Mouse (Mus musculus) small intestine, adult 2 months (tissue): ENCODE data around the gene Hipk2. TPM values are rescaled to one million over a fixed set of nuclear protein-coding genes. Genes with fewer than 3 reads are reported as not detected.
A peak's percentile ranks its signal among the peaks of the same experiment; 100 is the strongest.

ENCODE experiments used
- H3K27ac ChIP-seq: fragments of 200-500 bp; 2 replicates; pipeline ENCODE4 v1.5.1; 2012; ENCODE audit warnings: low read depth, low read length, control low read depth, inconsistent platforms; ENCODE audit not compliant: insufficient read depth
- H3K27me3 ChIP-seq: fragments of 200-500 bp; 2 replicates; pipeline ENCODE4 v1.6.1; 2012; ENCODE audit warnings: mild to moderate bottlenecking, moderate library complexity, low read length, inconsistent platforms; ENCODE audit not compliant: control insufficient read depth, insufficient read depth
- H3K36me3 ChIP-seq: fragments of 200-500 bp; 2 replicates; pipeline ENCODE4 v1.6.1; 2012; ENCODE audit warnings: mild to moderate bottlenecking, low read length, control low read depth, inconsistent platforms; ENCODE audit not compliant: control insufficient read depth, insufficient read depth
- H3K4me1 ChIP-seq: fragments of 200-500 bp; 2 replicates; pipeline ENCODE4 v1.6.1; 2012; ENCODE audit warnings: low read length, inconsistent platforms, mixed read lengths; ENCODE audit not compliant: control insufficient read depth, insufficient read depth, insufficient read length
- H3K4me3 ChIP-seq: fragments of 200-500 bp; 2 replicates; pipeline ENCODE4 v1.5.1; 2012; ENCODE audit warnings: low read depth, mild to moderate bottlenecking, control low read depth, inconsistent platforms, low read length, moderate library complexity
- CTCF ChIP-seq: fragments of 200-500 bp; IDR thresholded peaks from 2 replicates; pipeline ENCODE4 v1.5.1; 2012; ENCODE audit warnings: low read depth, mild to moderate bottlenecking, control low read depth, inconsistent platforms, low read length, moderate library complexity, mixed read lengths; ENCODE audit not compliant: insufficient replicate concordance, insufficient read length; ENCODE audit errors: extremely low read depth
- POLR2A ChIP-seq: fragments of 200-500 bp; IDR thresholded peaks from 2 replicates; pipeline ENCODE4 v1.6.1; 2012; ENCODE audit warnings: low read depth, mild to moderate bottlenecking, control low read depth, inconsistent platforms, low read length, moderate library complexity
- WGBS: fragments of 180-500 bp; shearing (Covaris S2); methylation state at CpG from one replicate; pipeline ENCODE4 v1.1.7; 2018; 5-methylcytosine and 5-hydroxymethylcytosine counted together
- polyA plus RNA-seq: library from polyadenylated mRNA; depleted of rRNA; stranded (reverse); fragments of >200 nt; gene quantifications from 2 replicates; pipeline ENCODE4 v1.2.3, GENCODE M21; 2012

Gene Hipk2
- polyA plus RNA-seq, 1 experiment, result 74.7 TPM

- 21% methylated on average over 17 of the region's 17 CpGs for WGBS
These were observed 45.3 kb upstream of the Hipk2 start for GRCm38 (mm10) chr6:38921095-38921809.

DNA sequence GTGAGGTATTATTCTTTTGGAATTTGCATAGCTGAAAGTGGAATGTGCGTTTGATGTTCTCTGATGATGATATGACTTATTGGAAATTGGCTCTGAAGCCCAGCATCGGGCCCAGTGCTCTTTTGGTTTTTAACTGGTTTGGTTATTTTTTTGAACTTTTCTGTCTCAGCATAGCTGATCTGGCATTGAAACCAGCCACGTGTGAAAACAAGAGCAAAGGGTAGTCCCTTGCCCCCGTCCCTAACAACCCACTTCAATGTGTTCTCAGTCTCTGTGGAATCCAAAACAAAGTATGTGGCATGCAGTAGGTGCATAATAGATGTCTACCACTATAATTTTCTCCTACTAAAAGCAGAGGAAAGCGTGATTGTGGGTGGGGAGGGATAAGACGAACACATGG is 44.2 kb upstream of the Hipk2 start:
- Histone ChIP-seq H3K4me3 (no peak overlapping the region), H3K4me1 (peaks cover 19% of the 10 kb centered on the region; the same call in 1 of the 2 replicates), H3K36me3 (no peaks in the 10 kb centered on the region), H3K27me3 (no peaks in the 10 kb centered on the region), H3K27ac (no peak overlapping the region)
- 61% methylated on average over 6 of the region's 6 CpGs for WGBS
- TF ChIP-seq CTCF (no peak), POLR2A (no peak)

More at GRCm38 (mm10) chr6:38921095-38921809, 45.3 kb upstream of the Hipk2 start:
- H3K27me3 ChIP-seq, result no peaks in the 10 kb centered on the region
- TF ChIP-seq POLR2A, result no peak
- no peak for TF ChIP-seq CTCF
- H3K36me3 ChIP-seq, result no peaks in the 10 kb centered on the region
- H3K4me3 ChIP-seq, result no peak overlapping the region
- H3K4me1 ChIP-seq, result peaks cover 19% of the 10 kb centered on the region; the same call in 1 of the 2 replicates
- H3K27ac ChIP-seq, result no peak overlapping the region

GRCm38 (mm10) chr6:38919135-38919740 is 43.3 kb upstream of the Hipk2 start:
- Histone ChIP-seq H3K4me3 (peak overlapping the region; percentile 39), H3K27ac (no peak overlapping the region), H3K36me3 (no peaks in the 10 kb centered on the region), H3K27me3 (no peaks in the 10 kb centered on the region), H3K4me1 (peaks cover 16% of the 10 kb centered on the region; the same call in 1 of the 2 replicates)
- TF ChIP-seq CTCF, result no peak
- TF ChIP-seq POLR2A, result no peak
- 21% methylated on average over 14 of the region's 14 CpGs for WGBS

DNA sequence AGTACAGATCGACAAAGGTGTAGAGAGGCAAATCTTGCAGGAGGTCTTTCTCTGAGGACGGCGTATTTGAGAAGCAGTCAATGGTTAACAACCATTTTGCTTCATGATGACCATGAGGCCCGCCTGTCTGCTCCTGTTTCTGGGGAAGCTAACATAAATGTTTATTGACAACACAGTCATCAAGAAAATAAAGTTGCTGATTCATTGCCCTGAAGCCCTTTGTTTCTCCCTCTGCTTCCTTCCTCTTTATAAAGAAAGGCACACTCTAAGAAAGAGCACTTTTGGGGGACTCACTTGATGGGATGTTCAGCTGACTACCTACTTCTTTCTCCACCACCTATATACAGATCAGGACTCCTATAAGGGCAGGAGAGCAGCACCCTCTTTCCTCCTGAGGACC is 42.8 kb upstream of the Hipk2 start:
- 63% methylated on average over 4 of the region's 4 CpGs for WGBS
- Histone ChIP-seq H3K36me3 (no peaks in the 10 kb centered on the region), H3K27me3 (no peaks in the 10 kb centered on the region), H3K4me3 (peak overlapping the region; percentile 39), H3K27ac (no peak overlapping the region), H3K4me1 (peaks cover 14% of the 10 kb centered on the region; the same call in 1 of the 2 replicates)
- no peak for TF ChIP-seq POLR2A

DNA sequence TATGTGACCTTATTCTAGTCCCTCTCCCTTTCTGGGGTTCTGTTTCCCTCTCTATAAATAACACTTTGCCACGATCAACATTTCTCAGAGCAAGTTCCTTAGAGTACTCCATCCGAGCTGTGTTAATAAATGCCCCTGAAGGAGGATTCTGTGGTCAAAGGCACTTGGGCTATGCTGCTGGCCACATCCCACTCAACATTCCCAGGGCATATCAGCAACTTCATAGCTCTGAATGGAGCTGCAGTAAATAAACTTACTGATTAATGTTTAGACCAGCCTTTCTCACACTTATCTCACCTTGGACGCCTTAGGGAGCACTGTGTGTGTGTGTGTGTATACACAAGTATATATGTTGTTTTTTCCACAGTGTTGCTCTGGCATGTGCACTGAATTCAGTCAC is 41.5 kb upstream of the Hipk2 start:
- Histone ChIP-seq H3K36me3 (no peaks in the 10 kb centered on the region), H3K27ac (no peak overlapping the region), H3K4me1 (peaks cover 13% of the 10 kb centered on the region; the same call in 1 of the 2 replicates), H3K4me3 (no peak overlapping the region), H3K27me3 (no peaks in the 10 kb centered on the region)
- no peak for TF ChIP-seq POLR2A
- TF ChIP-seq CTCF, result no peak
- WGBS, result 59% methylated on average over 3 of the region's 3 CpGs

DNA sequence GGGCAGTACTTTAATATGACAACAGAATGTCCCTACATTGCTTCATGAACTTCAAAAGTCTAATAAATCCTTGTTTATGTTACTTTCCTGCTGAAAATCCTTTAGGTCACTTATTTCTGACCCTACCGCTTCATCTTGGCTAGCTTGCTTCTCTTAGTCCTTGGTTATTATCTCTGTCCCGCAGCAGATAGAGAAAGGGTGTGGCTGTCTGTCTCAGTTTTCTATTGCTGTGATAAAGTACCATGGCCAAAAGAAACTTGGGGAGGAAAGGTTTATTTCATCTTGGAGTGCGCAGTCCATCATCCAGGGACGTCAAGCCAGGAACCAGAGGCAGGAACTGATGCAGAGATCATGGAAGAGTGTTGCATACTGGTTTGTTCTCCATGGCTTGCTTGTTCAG is 40.6 kb upstream of the Hipk2 start:
- Histone ChIP-seq H3K4me1 (peaks cover 18% of the 10 kb centered on the region; the same call in 1 of the 2 replicates), H3K27me3 (no peaks in the 10 kb centered on the region), H3K4me3 (no peak overlapping the region), H3K27ac (no peak overlapping the region), H3K36me3 (no peaks in the 10 kb centered on the region)
- WGBS, result 32% methylated on average over 4 of the region's 4 CpGs
- TF ChIP-seq POLR2A, result no peak
- no peak for TF ChIP-seq CTCF

DNA sequence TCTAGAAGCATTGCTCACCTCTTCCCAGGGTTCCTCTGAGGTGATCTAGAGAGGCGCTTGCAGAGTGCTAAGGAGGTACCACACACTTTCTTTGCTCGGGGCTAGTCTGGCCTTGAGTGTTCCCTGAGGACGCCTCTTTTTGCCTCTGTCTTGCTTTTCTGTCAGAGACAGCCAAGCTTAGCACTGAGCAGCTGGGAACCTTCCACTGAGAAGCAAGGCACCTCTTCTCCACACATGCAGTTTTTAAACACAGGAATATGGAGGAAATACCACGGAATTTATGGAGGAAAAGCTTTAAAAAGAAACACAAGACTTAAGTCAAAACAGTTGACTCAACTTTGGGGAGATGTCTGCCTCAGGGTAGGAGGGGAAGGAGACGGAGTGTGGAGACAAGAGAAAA is 39.8 kb upstream of the Hipk2 start:
- 85% methylated on average over 5 of the region's 5 CpGs for WGBS
- H3K4me1 ChIP-seq, result peaks cover 15% of the 10 kb centered on the region; the same call in 1 of the 2 replicates

More for the DNA sequence above, 39.8 kb upstream of the Hipk2 start:
- H3K4me3 ChIP-seq, result no peak overlapping the region
- no peaks in the 10 kb centered on the region for H3K27me3 ChIP-seq
- H3K36me3 ChIP-seq, result no peaks in the 10 kb centered on the region
- H3K27ac ChIP-seq, result no peak overlapping the region
- no peak for TF ChIP-seq CTCF
- no peak for TF ChIP-seq POLR2A
